Mouse (Mus musculus): ENCODE measurements around the gene Cacna2d3. TPM values are rescaled to one million over a fixed set of nuclear protein-coding genes. Genes with fewer than 3 reads are reported as not detected.

The Cacna2d3 gene
- polyA plus RNA-seq, 1 experiment from 2014 or later, result 3.3 TPM

DNA sequence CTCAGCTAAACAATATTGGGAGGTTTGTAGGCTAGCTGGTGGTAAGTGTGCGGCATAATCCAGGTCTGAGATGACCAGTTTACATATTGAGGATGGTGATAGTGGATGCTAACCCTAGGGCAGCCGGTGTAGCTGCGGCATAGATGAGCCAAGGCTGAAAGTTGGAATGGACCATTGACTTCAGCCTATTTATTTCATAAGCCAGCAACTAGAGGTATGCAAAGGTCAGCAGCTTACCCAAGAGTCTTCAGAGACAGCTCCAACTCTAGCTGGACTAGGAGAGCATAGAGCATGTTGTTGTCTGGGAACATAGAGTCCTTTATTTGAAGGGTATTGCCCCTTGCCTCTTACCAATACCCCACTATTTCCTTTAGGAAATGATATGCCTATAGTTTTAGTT, 725.1 kb downstream of the Cacna2d3 start:
- Histone ChIP-seq H3K36me3 (no peaks in the 10 kb centered on the region), H3K4me1 (replicated peaks) (peaks cover 14% of the 10 kb centered on the region), H3K9ac (replicated peaks) (no peak overlapping the region), H3K27ac (no peak overlapping the region), H3K4me3 (replicated peaks) (no peak overlapping the region), H3K4me2 (no peak overlapping the region), H3K27me3 (no peaks in the 10 kb centered on the region), H3K9me3 (no peaks in the 10 kb centered on the region)
- 94% methylated on average over 3 of the region's 3 CpGs for WGBS
- no peak for ATAC-seq (ENCODE audit: insufficient number of reproducible peaks, insufficient read depth, low FRiP score, low TSS enrichment, low read depth)

DNA sequence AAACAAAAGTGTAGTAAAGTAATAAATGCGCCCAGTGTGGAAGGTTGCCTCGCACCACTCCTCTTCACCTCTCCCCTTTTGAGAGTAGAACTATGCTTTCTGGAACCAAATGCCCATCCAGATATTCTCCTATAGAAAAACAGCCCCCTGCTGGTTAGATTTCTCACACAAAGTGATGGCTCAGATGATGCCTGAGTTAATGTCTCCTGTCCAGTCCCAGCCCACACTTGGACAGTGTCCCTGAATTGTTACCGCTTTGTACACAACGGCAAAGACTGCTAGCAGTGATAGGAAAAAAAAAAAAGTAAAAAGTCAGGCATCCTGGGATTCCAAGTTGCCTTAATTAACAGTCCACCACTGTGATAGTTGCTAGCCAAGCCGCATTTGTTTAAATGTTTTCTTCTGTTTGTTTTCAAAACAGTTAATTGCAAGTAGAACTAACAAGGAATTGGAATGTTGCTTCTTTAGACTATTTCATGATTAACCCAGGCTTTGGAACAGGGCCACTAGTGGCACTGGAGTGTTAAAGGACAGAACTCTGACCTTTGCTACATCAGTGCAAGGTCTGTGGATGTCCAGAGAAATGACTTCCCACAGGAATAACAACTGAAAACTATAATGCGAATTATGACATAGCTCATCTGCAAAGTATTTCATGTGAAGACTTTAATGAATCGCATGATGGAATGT, 733.3 kb downstream of the Cacna2d3 start:
- Histone ChIP-seq H3K4me1 (replicated peaks) (peaks cover 9% of the 10 kb centered on the region; the same call in 1 of the 2 replicates), H3K36me3 (no peaks in the 10 kb centered on the region), H3K27ac (no peak overlapping the region), H3K27me3 (no peaks in the 10 kb centered on the region), H3K9ac (replicated peaks) (no peak overlapping the region), H3K9me3 (no peaks in the 10 kb centered on the region), H3K4me3 (replicated peaks) (no peak overlapping the region), H3K4me2 (no peak overlapping the region)
- ATAC-seq (ENCODE audit: insufficient number of reproducible peaks, insufficient read depth, low FRiP score, low TSS enrichment, low read depth), result no peak
- 82% methylated on average over 7 of the region's 7 CpGs for WGBS

DNA sequence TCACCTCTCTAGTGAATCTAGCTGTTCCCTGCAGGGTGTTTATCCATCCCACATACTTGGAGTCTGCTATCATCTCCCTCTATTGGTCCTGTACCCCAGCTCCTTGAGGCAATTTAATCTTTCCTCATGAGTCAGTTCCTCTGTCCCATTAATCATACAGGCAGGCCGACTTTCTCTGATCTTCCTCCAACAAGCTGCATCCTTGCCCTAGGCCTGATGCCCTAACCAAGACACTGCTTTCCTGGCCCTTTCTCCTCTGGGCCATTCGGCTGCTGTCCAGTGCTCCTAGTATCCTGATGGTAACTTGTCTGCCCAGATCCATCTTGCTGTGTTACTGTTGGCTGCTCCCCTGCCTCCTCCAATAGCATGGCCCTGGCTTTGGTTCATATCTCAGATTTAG, 737.4 kb downstream of the Cacna2d3 start:
- Histone ChIP-seq H3K27ac (no peak overlapping the region), H3K4me3 (replicated peaks) (no peak overlapping the region), H3K9me3 (no peaks in the 10 kb centered on the region), H3K36me3 (no peaks in the 10 kb centered on the region), H3K4me2 (no peak overlapping the region), H3K27me3 (no peaks in the 10 kb centered on the region), H3K9ac (replicated peaks) (no peak overlapping the region), H3K4me1 (replicated peaks) (peaks cover 20% of the 10 kb centered on the region)
- no peak for ATAC-seq (ENCODE audit: insufficient number of reproducible peaks, insufficient read depth, low FRiP score, low TSS enrichment, low read depth)
- 78% methylated on average over 2 of the region's 2 CpGs for WGBS

DNA sequence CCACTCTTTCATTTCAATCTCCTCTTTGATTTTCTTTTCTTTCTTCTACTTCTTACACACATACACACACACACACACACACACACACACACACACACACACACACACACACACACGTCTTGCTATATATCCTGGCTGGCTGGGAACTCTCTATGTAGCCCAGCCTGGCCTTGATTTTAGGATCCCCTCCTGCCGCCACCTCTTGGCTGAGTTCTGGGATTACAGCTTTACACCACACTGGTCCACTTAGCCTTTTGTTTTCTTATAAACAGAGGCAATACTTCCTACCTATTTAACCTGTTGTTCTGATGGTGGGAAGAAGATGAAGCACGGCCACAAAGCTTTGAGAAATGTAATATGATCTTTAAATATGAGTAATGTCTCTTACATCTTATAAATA, 741.2 kb downstream of the Cacna2d3 start:
- Histone ChIP-seq H3K4me1 (replicated peaks) (peaks cover 18% of the 10 kb centered on the region), H3K27ac (no peak overlapping the region), H3K4me3 (replicated peaks) (no peak overlapping the region), H3K4me2 (no peak overlapping the region), H3K9ac (replicated peaks) (no peak overlapping the region), H3K36me3 (no peaks in the 10 kb centered on the region), H3K27me3 (no peaks in the 10 kb centered on the region), H3K9me3 (no peaks in the 10 kb centered on the region)
- no peak for ATAC-seq (ENCODE audit: insufficient number of reproducible peaks, insufficient read depth, low FRiP score, low TSS enrichment, low read depth)
- 41% methylated on average over 3 of the region's 3 CpGs for WGBS

DNA sequence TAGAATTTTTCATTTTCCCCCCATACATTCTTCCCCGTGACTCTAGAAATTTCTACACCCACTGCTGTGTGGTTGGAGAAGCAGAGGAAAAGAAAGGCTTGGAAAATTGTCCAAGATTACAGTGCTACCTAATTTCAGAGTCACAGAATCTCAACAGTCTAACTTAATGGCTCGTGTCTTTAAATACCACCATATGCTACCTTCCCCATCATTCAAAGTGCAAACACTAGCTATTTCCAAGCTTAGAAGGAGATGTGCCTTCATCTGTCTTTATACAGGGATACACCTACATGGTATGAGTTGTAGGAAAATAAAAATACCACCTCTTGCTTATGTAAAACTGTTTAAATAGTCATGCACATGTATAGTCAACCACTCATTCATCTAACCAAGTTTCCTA, 742.4 kb downstream of the Cacna2d3 start:
- Histone ChIP-seq H3K9ac (replicated peaks) (no peak overlapping the region), H3K9me3 (no peaks in the 10 kb centered on the region), H3K27ac (no peak overlapping the region), H3K36me3 (no peaks in the 10 kb centered on the region), H3K4me2 (no peak overlapping the region), H3K4me1 (replicated peaks) (peaks cover 18% of the 10 kb centered on the region), H3K4me3 (replicated peaks) (no peak overlapping the region), H3K27me3 (no peaks in the 10 kb centered on the region)
- WGBS, result 81% methylated on average over 2 of the region's 2 CpGs
- ATAC-seq (ENCODE audit: insufficient number of reproducible peaks, insufficient read depth, low FRiP score, low TSS enrichment, low read depth), result no peak

DNA sequence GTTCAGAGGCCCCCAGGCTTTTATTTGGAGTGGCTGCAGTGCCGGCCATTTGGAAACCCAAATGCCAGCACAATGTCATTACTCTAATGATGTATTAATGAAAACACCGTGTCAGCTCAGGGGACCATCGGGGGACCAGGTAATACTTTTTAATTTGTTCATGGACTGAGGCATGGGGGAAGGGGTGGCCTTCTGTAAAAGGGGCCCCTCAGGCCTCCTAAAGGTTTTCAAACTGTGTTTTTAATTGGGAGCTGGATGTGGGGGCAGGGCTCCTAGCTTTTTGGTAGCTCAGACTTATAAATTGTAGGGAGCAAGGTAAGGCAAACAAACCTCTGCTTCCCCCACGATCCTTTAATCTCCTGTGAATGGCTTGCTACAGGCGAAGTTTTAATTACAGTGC, 749.0 kb downstream of the Cacna2d3 start:
- Histone ChIP-seq H3K27me3 (no peaks in the 10 kb centered on the region), H3K4me1 (replicated peaks) (peaks cover 41% of the 10 kb centered on the region), H3K4me2 (0 out of 2 replicates have a peak overlapping the region, but pooled peaks have one; percentile 11), H3K4me3 (replicated peaks) (no peak overlapping the region), H3K9me3 (no peaks in the 10 kb centered on the region), H3K9ac (replicated peaks) (no peak overlapping the region), H3K36me3 (no peaks in the 10 kb centered on the region), H3K27ac (peak overlapping the region; percentile 90)
- ATAC-seq (ENCODE audit: insufficient number of reproducible peaks, insufficient read depth, low FRiP score, low TSS enrichment, low read depth), result peak; percentile 91
- WGBS, result 9% methylated on average over 5 of the region's 5 CpGs

DNA sequence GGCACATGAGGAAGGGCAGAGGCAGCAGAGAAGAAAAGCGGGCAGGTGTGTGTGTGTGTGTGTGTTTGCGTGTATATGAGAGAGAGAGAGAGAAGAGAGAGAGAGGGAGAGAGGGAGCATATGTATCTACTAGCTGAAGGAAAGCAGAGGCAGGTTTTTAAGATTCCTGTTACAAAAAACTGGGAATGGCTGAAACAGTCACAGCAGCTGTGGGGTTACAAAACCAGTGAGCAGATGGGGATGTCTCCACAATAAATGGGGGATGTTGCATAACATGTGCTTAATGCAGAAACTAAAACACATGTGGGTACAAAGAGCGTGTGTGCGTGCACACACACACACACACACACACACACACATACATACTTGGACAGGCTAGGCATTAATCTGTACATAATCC, 752.4 kb downstream of the Cacna2d3 start:
- no peaks in the 10 kb centered on the region for H3K36me3 ChIP-seq
- WGBS, result 87% methylated on average over 4 of the region's 4 CpGs
- H3K27me3 ChIP-seq, result no peaks in the 10 kb centered on the region
- H3K27ac ChIP-seq, result no peak overlapping the region
- no peaks in the 10 kb centered on the region for H3K9me3 ChIP-seq
- no peak overlapping the region for H3K4me2 ChIP-seq
- no peak overlapping the region for H3K9ac ChIP-seq (replicated peaks)
- H3K4me3 ChIP-seq (replicated peaks), result no peak overlapping the region
- no peak for ATAC-seq (ENCODE audit: insufficient number of reproducible peaks, insufficient read depth, low FRiP score, low TSS enrichment, low read depth)
- H3K4me1 ChIP-seq (replicated peaks), result peaks cover 41% of the 10 kb centered on the region

DNA sequence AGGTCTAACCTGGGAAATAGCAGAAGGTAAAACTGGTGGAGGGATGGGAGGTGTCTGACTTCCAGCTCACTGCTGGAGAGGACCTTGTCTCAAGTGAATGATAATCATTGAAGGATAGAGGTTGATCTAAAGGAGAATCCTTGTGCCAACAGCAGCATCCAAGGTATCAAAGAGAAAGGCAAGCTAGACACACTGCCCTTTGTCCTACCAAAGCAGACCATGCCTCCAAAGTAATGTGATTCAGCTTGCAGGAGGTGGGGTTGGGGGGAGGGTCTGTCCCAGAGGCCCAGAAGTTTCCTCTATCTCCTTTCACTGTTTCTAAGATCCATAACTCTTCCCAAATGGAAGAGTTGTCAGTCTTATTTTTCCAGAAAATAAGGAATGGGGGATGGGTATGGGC, 754.8 kb downstream of the Cacna2d3 start:
- no peak overlapping the region for H3K27ac ChIP-seq
- no peak overlapping the region for H3K9ac ChIP-seq (replicated peaks)
- no peak overlapping the region for H3K4me2 ChIP-seq
- H3K4me3 ChIP-seq (replicated peaks), result no peak overlapping the region
- no peaks in the 10 kb centered on the region for H3K36me3 ChIP-seq
- H3K27me3 ChIP-seq, result no peaks in the 10 kb centered on the region
- ATAC-seq (ENCODE audit: insufficient number of reproducible peaks, insufficient read depth, low FRiP score, low TSS enrichment, low read depth), result no peak
- no peaks in the 10 kb centered on the region for H3K9me3 ChIP-seq
- peaks cover 21% of the 10 kb centered on the region for H3K4me1 ChIP-seq (replicated peaks)

DNA sequence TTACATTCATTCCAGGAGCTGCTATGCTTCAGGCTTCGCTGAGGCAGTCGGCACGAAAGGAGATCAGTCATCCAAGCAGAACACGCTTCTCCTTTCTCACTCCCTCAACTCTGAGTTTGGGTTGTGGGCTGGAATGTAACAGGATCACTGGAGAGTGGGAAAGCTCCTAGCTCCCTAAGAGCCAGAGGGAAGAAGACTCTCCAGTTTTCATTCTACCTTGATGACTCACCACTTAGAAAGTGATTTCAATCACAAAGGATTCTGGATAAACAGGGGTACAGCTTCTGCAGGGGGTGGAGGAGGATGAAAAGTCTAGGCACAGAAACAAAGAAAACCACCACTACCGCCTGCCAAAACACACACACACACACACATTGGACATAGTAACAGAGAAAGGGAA, 760.3 kb downstream of the Cacna2d3 start:
- Histone ChIP-seq H3K27ac (no peak overlapping the region), H3K27me3 (no peaks in the 10 kb centered on the region), H3K4me1 (replicated peaks) (peaks cover 13% of the 10 kb centered on the region), H3K36me3 (no peaks in the 10 kb centered on the region), H3K9ac (replicated peaks) (no peak overlapping the region), H3K9me3 (no peaks in the 10 kb centered on the region), H3K4me2 (no peak overlapping the region), H3K4me3 (replicated peaks) (no peak overlapping the region)
- WGBS, result 94% methylated on average over 5 of the region's 5 CpGs
- ATAC-seq (ENCODE audit: insufficient number of reproducible peaks, insufficient read depth, low FRiP score, low TSS enrichment, low read depth), result no peak

DNA sequence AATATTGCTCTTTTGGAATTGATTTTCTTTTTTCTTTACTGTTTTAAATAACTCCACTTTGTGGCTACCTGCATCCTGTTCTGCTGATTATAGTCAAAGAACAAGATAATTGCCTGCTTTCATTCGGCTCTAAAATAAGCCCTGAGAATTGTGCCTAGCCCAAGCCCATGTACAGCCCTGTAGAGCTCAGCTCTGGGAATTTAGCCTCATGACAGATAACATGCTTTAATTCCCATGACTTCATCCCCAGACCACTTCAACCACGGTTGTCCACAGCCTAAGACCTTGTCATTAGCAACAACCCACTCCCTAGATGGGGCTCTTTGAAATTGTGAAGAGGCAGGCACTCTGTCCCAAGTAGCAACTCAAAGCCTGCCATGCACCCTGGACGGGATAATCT, 762.6 kb downstream of the Cacna2d3 start:
- no peak overlapping the region for H3K4me3 ChIP-seq (replicated peaks)
- no peaks in the 10 kb centered on the region for H3K9me3 ChIP-seq
- peaks cover 4% of the 10 kb centered on the region; the same call in 1 of the 2 replicates for H3K27me3 ChIP-seq
- 52% methylated on average over 3 of the region's 3 CpGs for WGBS
- no peak overlapping the region for H3K27ac ChIP-seq
- peaks cover 26% of the 10 kb centered on the region for H3K4me1 ChIP-seq (replicated peaks)
- ATAC-seq (ENCODE audit: insufficient number of reproducible peaks, insufficient read depth, low FRiP score, low TSS enrichment, low read depth), result no peak
- no peak overlapping the region for H3K4me2 ChIP-seq
- no peak overlapping the region for H3K9ac ChIP-seq (replicated peaks)
- H3K36me3 ChIP-seq, result no peaks in the 10 kb centered on the region

DNA sequence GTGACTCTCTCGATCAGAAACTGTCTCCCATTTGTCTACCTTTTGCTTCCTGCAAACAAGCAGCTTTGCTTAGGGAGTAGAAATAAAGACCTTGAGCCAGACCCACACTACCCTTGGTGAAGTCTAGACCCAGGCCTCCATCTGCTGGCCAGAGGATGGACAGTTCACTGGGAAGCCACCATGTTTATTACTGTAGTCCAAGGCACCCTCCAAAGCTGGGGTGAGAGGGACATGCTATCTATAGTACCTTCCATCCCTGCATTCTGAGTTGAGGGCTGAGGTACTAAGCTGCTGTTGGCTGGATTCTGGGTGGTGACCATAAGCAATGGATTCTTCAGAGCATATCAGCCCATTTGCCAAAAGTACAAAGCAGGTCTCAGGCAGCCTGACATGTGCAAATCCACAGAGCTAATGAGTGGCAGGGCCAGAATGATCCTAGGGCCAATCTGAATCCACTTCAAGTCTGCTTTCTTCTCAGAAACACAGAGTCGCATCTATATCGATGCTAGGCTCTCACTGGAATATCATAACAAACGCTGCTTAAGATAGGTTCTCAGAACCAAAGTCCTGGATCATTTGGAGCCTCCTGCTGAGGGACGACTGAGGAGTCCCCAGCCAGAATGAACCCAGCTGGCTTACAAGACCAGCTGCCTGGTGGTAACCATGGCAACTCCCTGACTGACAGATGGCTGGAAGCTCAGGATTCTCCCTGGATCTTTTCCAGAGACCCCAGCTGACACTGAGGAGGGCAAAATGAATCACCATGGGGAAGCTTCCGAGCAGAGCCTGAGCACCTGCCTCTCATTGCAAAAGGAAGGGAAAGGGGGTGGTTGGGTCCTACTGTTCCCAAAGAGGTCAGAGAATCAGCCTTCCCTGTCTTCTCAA, 763.3 kb downstream of the Cacna2d3 start:
- H3K27me3 ChIP-seq, result peaks cover 4% of the 10 kb centered on the region; the same call in 1 of the 2 replicates
- H3K4me1 ChIP-seq (replicated peaks), result peaks cover 31% of the 10 kb centered on the region
- WGBS, result 29% methylated on average over 6 of the region's 6 CpGs
- no peak overlapping the region for H3K4me3 ChIP-seq (replicated peaks)
- no peak; the same call in 1 of the 2 replicates for ATAC-seq (ENCODE audit: insufficient number of reproducible peaks, insufficient read depth, low FRiP score, low TSS enrichment, low read depth)
- 0 out of 2 replicates have a peak overlapping the region, but pooled peaks have one; percentile 29 for H3K27ac ChIP-seq
- no peak overlapping the region for H3K9ac ChIP-seq (replicated peaks)
- no peaks in the 10 kb centered on the region for H3K9me3 ChIP-seq
- H3K36me3 ChIP-seq, result no peaks in the 10 kb centered on the region
- H3K4me2 ChIP-seq, result no peak overlapping the region
